Mouse (Mus musculus) left cerebral cortex, adult 2 months (tissue): ENCODE measurements around the gene Zfp85. TPM values are rescaled to one million over a fixed set of nuclear protein-coding genes. Genes with fewer than 3 reads are reported as not detected.
A peak's percentile ranks its signal among the peaks of the same experiment; 100 is the strongest.
"Not testable (repeated sequence)": the region's sequence is repeated elsewhere in the genome, so short reads cannot be mapped to it uniquely, and the experiment has no call there.

Source experiments
- DNase-seq, 2 experiments: peaks; one replicate each; pipeline ENCODE4 v3.0.0; 2021 to 2022; ENCODE audit warnings: low spot score in 2 of 2, mixed read lengths in 1 of 2; ENCODE audit errors: extremely low spot score in 1 of 2
- H3K27ac ChIP-seq: fragments of 200-600 bp; 2 replicates; pipeline ENCODE4 v1.8.1; 2022
- H3K4me3 ChIP-seq: fragments of 200-600 bp; 2 replicates; pipeline ENCODE4 v1.8.1; 2022
- CTCF ChIP-seq: fragments of 200-600 bp; IDR thresholded peaks from 2 replicates; pipeline ENCODE4 v1.8.1; 2022; ENCODE audit warnings: antibody characterized with exemption, mild to moderate bottlenecking, moderate library complexity
- intact Hi-C: fragments of 180-260 bp; cut with DNase I; formaldehyde crosslinking; loops from one replicate; pipeline ENCODE4 v1.15.1; 2025
- total RNA-seq, 2 experiments: library from RNA; stranded (reverse); gene quantifications; 2 replicates each; pipeline ENCODE4 v1.2.3; 2021

Gene Zfp85
- total RNA-seq, 2 experiments from 2014 or later: 5.8 to 6.5 TPM

DNA sequence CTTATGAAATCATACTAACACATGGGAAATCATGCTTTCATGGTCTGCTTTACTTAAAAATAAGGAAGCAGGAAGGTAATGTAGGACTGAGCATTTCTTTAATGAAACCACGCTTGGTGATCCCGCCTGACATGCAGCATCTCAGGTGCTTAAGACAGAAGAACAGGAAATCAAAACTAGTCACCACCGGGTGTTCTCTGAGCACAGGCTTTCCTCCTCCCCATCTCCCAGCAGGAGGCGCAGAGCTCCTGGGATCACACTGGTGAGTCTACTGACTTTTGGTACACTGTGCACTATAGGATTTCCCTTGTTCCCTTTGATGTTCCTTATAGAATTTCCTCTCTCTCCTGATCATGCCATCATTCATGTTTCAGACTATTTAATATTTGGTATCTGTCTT, 25.6 kb downstream of the Zfp85 start:
- intact Hi-C loops: loop anchor here (1.0 to 10.0 kb wide), 4 partner anchors 26 to 795 kb away; partner anchors contain the start of genes Gm26965, Zfp273, Zfp85 and Zfp87
- H3K27ac ChIP-seq: peak overlapping the region; percentile 78
- DNase-seq: peak in 1 of 2 experiments; percentile 23
- TF ChIP-seq CTCF: peak; percentile 47
- peak overlapping the region; percentile 59 for H3K4me3 ChIP-seq

DNA sequence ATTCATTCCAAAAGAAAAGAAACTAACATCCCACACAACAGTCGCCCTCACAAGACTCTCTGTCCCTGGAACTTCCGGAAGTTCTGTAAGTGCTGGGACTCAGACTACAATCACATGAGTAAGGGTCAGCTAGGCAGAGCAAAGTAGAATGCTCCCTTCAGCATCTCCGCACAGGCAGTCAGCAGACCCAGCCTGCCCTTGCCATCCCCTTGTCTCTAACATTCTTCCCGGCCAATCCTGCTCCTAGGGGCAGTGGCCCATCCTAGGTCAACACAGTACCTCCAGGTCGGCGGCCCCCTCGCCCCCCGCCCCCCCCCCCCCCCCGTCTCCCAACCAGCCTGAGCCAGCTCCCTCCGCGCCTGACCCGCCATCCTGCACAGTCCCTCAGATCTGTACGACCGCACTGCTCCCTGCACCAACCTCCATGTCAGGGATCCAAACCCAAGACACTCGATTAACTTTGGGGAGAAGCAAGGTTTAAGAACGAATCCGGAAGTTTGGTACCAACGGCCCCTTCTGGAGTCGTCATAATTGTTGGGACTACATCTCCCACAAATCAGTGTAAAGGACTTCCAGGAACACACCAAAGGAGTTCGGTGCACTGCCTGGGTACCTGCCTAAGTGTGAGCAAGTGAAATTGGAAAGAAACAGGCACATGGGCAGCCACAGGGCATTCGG, 26.2 kb downstream of the Zfp85 start, which contains the start of gene Zfp65:
TSS of gene Zfp65 (minus strand) at position 533 of the 678 bp plus-strand sequence.
- TF ChIP-seq CTCF: no peak
- peak; percentile 48 to 65 for DNase-seq
- intact Hi-C loops: loop anchor here (1.0 to 10.0 kb wide), 4 partner anchors 27 to 794 kb away; partner anchors contain the start of genes Gm26965, Zfp273, Zfp85 and Zfp87
- Histone ChIP-seq H3K27ac (peak within 1 kb of the TSS; percentile 78), H3K4me3 (peak within 1 kb of the TSS; percentile 59)

DNA sequence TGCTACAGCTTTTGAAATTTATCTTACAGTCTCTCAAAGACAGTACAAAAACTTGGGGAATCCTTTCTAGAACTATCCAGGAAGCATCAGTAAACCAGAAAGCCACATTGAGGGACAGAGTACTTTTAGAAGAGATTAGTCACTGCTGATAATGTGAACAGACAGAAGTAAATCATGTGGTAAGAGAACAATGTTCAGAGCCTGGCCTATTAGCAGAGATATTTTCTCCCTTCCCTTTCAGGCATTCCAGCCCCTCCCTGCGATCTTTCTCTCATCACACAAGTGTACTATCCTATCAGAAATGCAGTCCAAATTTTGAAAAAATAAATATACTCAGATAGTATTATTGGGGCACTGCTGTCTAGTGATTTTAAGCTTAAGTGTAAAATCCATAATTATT, 26.9 kb downstream of the Zfp85 start:
- no peak for DNase-seq
- H3K4me3 ChIP-seq: peak overlapping the region; percentile 59
- H3K27ac ChIP-seq: no peak overlapping the region
- TF ChIP-seq CTCF: no peak
- intact Hi-C loops: loop anchor here (10.0 kb wide), 2 partner anchors 87 to 793 kb away; partner anchors contain the start of gene Zfp273

DNA sequence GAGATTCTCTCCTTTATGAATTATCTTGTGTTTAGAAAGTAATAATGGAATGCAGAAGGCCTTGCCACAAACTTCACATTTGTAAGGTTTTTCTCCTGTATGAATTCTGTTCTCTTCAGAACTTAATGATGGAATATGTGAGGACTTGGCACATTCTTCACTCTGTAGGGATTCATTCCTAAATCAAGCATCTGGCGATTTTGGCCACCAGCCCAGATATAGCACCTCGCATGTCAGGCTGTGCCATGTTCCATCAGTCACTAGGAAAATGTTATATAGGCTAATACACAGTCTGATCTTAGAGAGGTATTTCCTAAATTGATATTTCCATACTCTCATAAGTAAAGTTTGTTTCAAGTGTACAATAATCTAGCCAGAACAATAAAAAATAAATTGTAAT, 29.7 kb downstream of the Zfp85 start:
- H3K27ac ChIP-seq, H3K4me3 ChIP-seq, DNase-seq: not testable (repeated sequence)
- intact Hi-C loops: loop anchor here (10.0 kb wide), 2 partner anchors 89 to 791 kb away; partner anchors contain the start of gene Zfp273

DNA sequence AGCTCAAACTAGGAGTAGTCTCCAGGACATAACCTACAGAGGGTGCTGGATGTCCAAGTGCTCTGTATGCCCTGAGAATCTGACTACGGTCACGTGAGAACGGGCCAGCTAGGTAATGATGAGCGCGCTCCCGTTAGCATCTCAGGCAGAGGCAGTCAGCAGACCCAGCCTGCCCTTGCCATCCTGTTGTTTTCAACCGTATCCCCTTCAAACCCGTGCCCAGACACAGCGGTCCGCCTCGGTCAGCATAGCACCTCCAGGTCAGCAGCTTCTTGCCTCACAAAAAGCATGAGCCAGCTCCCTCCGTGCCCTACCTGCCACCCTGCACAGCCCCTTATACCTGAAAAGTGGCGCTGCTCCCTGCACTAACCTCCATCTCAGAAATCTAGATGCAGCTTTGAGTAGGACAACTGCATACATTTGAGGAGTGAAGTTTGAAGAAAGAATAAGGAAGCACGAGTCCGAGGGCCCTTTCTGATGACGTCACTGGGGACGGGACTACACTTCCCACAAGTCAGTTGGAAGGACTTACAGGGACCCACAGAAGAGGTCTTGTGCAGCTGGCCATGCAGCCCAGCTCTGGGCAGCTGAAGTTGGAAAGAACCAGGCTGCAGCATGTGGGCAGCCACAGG, 31.1 kb downstream of the Zfp85 start:
- H3K27ac ChIP-seq: peak overlapping the region; percentile 87
- intact Hi-C loops: loop anchor here (1.0 to 10.0 kb wide), 4 partner anchors 41 to 789 kb away; partner anchors contain the start of genes Zfp273 and Zfp729b
- TF ChIP-seq CTCF: no peak

More for the DNA sequence above, 31.1 kb downstream of the Zfp85 start:
- H3K4me3 ChIP-seq: peak overlapping the region; percentile 85
- DNase-seq: peak; percentile 89 to 90

Other genes starting within 250 kb of the Zfp85 start
- under 1 TPM in 1 of 2 experiments, not detected in 1; 0.86 TPM for gene Gm26965, start 229.1 kb downstream of the Zfp85 start, total RNA-seq
- gene Zfp87, start 229.1 kb downstream of the Zfp85 start, total RNA-seq: 10 to 100 TPM; 19.8 to 22.9 TPM
- 1 to 10 TPM; 9.4 to 9.7 TPM for gene Zfp748, start 201.4 kb downstream of the Zfp85 start, total RNA-seq
- 1 to 10 TPM; 8.3 to 8.9 TPM for gene Zfp729b, start 145.5 kb downstream of the Zfp85 start, total RNA-seq
- under 1 TPM; 0.28 to 0.84 TPM for gene Gm49345, start 117.5 kb downstream of the Zfp85 start, total RNA-seq
- 1 to 10 TPM; 8.0 to 8.9 TPM for gene Zfp729a, start 117.4 kb downstream of the Zfp85 start, total RNA-seq
- 10 to 100 TPM; 24.2 to 26.0 TPM for gene Zfp738, start 68.2 kb downstream of the Zfp85 start, total RNA-seq
- 10 to 100 TPM; 14.0 to 14.6 TPM for gene Zfp65, start 26.1 kb downstream of the Zfp85 start, total RNA-seq
- gene Zfp493, start 24.5 kb upstream of the Zfp85 start, total RNA-seq: 1 to 10 TPM; 4.4 to 4.7 TPM
- gene Zfp273, start 58.5 kb upstream of the Zfp85 start, total RNA-seq: 1 to 10 TPM; 5.3 to 7.2 TPM
- 10 to 100 TPM; 16.0 to 18.1 TPM for gene Gm10037, start 75.9 kb upstream of the Zfp85 start, total RNA-seq
- gene BC048507, start 108.1 kb upstream of the Zfp85 start, total RNA-seq: not detected